Comparison of ENCODE assay signal across 8 mouse cellular contexts in genomic region chr5:130145961-130146360, GRCm38 (mm10). TPM values are rescaled to one million over a fixed set of nuclear protein-coding genes. Genes with fewer than 3 reads are reported as not detected.
A peak's percentile ranks its signal among the peaks of the same experiment; 100 is the strongest.
DNase-seq lines count a peak whose midpoint lies in the region; ATAC-seq and TF ChIP-seq lines count a peak whose summit lies in the region.

No protein-coding gene starts in this region.

- no peak overlapping the region for H3K9ac ChIP-seq in neural tube, embryonic 12.5 days
- H3K9ac ChIP-seq in limb, embryonic 14.5 days (ENCODE audit: low read depth, low read length, severe bottlenecking) = peak overlapping the region; percentile 16; the same call in 1 of the 2 replicates
- no peak overlapping the region for H3K9ac ChIP-seq in kidney, embryonic 14.5 days (ENCODE audit: low read depth, low read length)

- peaks cover 51% of the 10 kb centered on the region for H3K4me1 ChIP-seq in erythroblast, embryonic 14.5 days (ENCODE audit: control insufficient read depth)
- H3K4me1 ChIP-seq in neural tube, embryonic 12.5 days = peaks cover 9% of the 10 kb centered on the region; the same call in 1 of the 2 replicates
- peaks cover 14% of the 10 kb centered on the region for H3K4me1 ChIP-seq in limb, embryonic 14.5 days (ENCODE audit: control insufficient read depth, insufficient read depth, low read length)
- peaks cover 9% of the 10 kb centered on the region; the same call in 1 of the 2 replicates for H3K4me1 ChIP-seq in kidney, embryonic 14.5 days (ENCODE audit: control insufficient read depth, insufficient read depth, low read length)

- H3K27me3 ChIP-seq in erythroblast, embryonic 14.5 days (ENCODE audit: control insufficient read depth) = no peaks in the 10 kb centered on the region
- H3K27me3 ChIP-seq in neural tube, embryonic 12.5 days (replicated peaks) = no peaks in the 10 kb centered on the region
- H3K27me3 ChIP-seq in limb, embryonic 14.5 days (ENCODE audit: control insufficient read depth, insufficient read depth, low read length) = no peaks in the 10 kb centered on the region
- no peaks in the 10 kb centered on the region for H3K27me3 ChIP-seq in kidney, embryonic 14.5 days (ENCODE audit: control insufficient read depth, insufficient read depth, low read length)

- ATAC-seq in erythroblast, adult 5-6 weeks (replicated peaks; ENCODE audit: low FRiP score, poor library complexity, severe bottlenecking) = no peak
- ATAC-seq in neural tube, embryonic 12.5 days (ENCODE audit: low FRiP score, low read depth) = no peak
- ATAC-seq in limb, embryonic 14.5 days (ENCODE audit: low FRiP score, low read depth) = no peak
- ATAC-seq in kidney, embryonic 14.5 days (ENCODE audit: low FRiP score, low TSS enrichment) = no peak

- TF ChIP-seq POLR2A in limb, embryonic 14.5 days (IDR thresholded peaks at IDR 0.05; ENCODE audit: borderline replicate concordance, extremely low read depth, insufficient read depth, insufficient read length) = no peak

- H3K4me3 ChIP-seq in erythroblast, embryonic 14.5 days (replicated peaks) = peak overlapping the region; percentile 74
- no peak overlapping the region for H3K4me3 ChIP-seq in neural tube, embryonic 12.5 days
- H3K4me3 ChIP-seq in limb, embryonic 14.5 days (replicated peaks; ENCODE audit: low read length) = 0 out of 2 replicates have a peak overlapping the region, but pooled peaks have one; percentile 65
- no peak overlapping the region for H3K4me3 ChIP-seq in kidney, embryonic 14.5 days (ENCODE audit: low read length)

- H3K9me3 ChIP-seq in erythroblast, embryonic 14.5 days (ENCODE audit: control insufficient read depth, low read length) = no peaks in the 10 kb centered on the region
- no peaks in the 10 kb centered on the region for H3K9me3 ChIP-seq in neural tube, embryonic 12.5 days
- H3K9me3 ChIP-seq in limb, embryonic 14.5 days (ENCODE audit: control insufficient read depth, low read length) = no peaks in the 10 kb centered on the region
- no peaks in the 10 kb centered on the region for H3K9me3 ChIP-seq in kidney, embryonic 14.5 days (ENCODE audit: control insufficient read depth, low read length)

- 90% methylated on average over 8 of the region's 8 CpGs for WGBS in neural tube, embryonic 12.5 days
- WGBS in limb, embryonic 14.5 days = 88% methylated on average over 8 of the region's 8 CpGs
- WGBS in kidney, embryonic 14.5 days = 78% methylated on average over 8 of the region's 8 CpGs

- peaks cover 41% of the 10 kb centered on the region for H3K36me3 ChIP-seq in erythroblast, embryonic 14.5 days (ENCODE audit: control insufficient read depth)
- peaks cover 6% of the 10 kb centered on the region; the same call in 1 of the 2 replicates for H3K36me3 ChIP-seq in neural tube, embryonic 12.5 days
- 0 out of 2 replicates have a peak, but pooled peaks cover 7% of the 10 kb centered on the region for H3K36me3 ChIP-seq in limb, embryonic 14.5 days (ENCODE audit: control insufficient read depth, insufficient read depth, low read length)
- no peaks in the 10 kb centered on the region for H3K36me3 ChIP-seq in kidney, embryonic 14.5 days (ENCODE audit: control insufficient read depth, insufficient read depth, low read length)

- H3K4me2 ChIP-seq in neural tube, embryonic 12.5 days (replicated peaks) = peak overlapping the region; percentile 91
- H3K4me2 ChIP-seq in limb, embryonic 14.5 days (replicated peaks; ENCODE audit: low read depth, low read length, severe bottlenecking) = peak overlapping the region; percentile 91; the same call in 1 of the 2 replicates
- H3K4me2 ChIP-seq in kidney, embryonic 14.5 days (replicated peaks; ENCODE audit: low read depth, low read length) = no peak overlapping the region

- H3K27ac ChIP-seq in neural tube, embryonic 12.5 days = no peak overlapping the region
- H3K27ac ChIP-seq in limb, embryonic 14.5 days (replicated peaks; ENCODE audit: low read depth, low read length) = no peak overlapping the region
- no peak overlapping the region for H3K27ac ChIP-seq in kidney, embryonic 14.5 days (ENCODE audit: low read depth, low read length)

- no peak for DNase-seq in neural tube, embryonic 10.5 days (ENCODE audit: extremely low spot score, low spot score)
- no peak for DNase-seq in limb, embryonic 14.5 days (ENCODE audit: low spot score)
- peak; percentile 41 for DNase-seq in telencephalon, adult 2 months (ENCODE audit: low read depth, low spot score)
- no peak for DNase-seq in cerebellum, adult 9-11 months

RNA-seq across cellular contexts. Expression of gene Kctd7, which starts 1.3 kb away (rescaled TPM):
- polyA plus RNA-seq in erythroblast, embryonic 14.5 days (2012) = 1.4 and 2.1 TPM in 2 replicates
- 0.96 and 2.3 TPM in 2 replicates for total RNA-seq in erythroblast, adult 5-6 weeks (2015; ENCODE audit: low replicate concordance)
- total RNA-seq in erythroblast, adult 5-6 weeks (2017; ENCODE audit: low replicate concordance) = 1.3 and 2.0 TPM in 2 replicates
- 12.2 and 12.6 TPM in 2 replicates for polyA plus RNA-seq in neural tube, embryonic 12.5 days (2016; fragmentation: Nextera tagmentation; extraction: Ambion mirVana)
- 5.5 and 7.7 TPM in 2 replicates for polyA plus RNA-seq in limb, embryonic 14.5 days (2012; rRNA removed)
- 6.1 and 6.2 TPM in 2 replicates for polyA plus RNA-seq in limb, embryonic 14.5 days (2014; fragmentation: Nextera tagmentation; extraction: Ambion mirVana)
- polyA plus RNA-seq in kidney, embryonic 14.5 days (2014; fragmentation: Nextera tagmentation; extraction: Ambion mirVana) = 2.2 and 4.3 TPM in 2 replicates

RNA-seq across cellular contexts. Expression of gene Rabgef1, which starts 25.6 kb away (rescaled TPM):
- 4.2 and 4.7 TPM in 2 replicates for polyA plus RNA-seq in erythroblast, embryonic 14.5 days (2012)
- 15.7 and 43.2 TPM in 2 replicates for total RNA-seq in erythroblast, adult 5-6 weeks (2015; ENCODE audit: low replicate concordance)
- total RNA-seq in erythroblast, adult 5-6 weeks (2017; ENCODE audit: low replicate concordance) = 40.7 and 47.1 TPM in 2 replicates
- polyA plus RNA-seq in neural tube, embryonic 12.5 days (2016; fragmentation: Nextera tagmentation; extraction: Ambion mirVana) = 34.3 and 35.2 TPM in 2 replicates
- polyA plus RNA-seq in limb, embryonic 14.5 days (2012; rRNA removed) = 20.2 and 21.7 TPM in 2 replicates
- 19.4 and 24.2 TPM in 2 replicates for polyA plus RNA-seq in limb, embryonic 14.5 days (2014; fragmentation: Nextera tagmentation; extraction: Ambion mirVana)
- polyA plus RNA-seq in kidney, embryonic 14.5 days (2014; fragmentation: Nextera tagmentation; extraction: Ambion mirVana) = 21.0 and 26.7 TPM in 2 replicates

Comparison
In these comparisons a context has a peak if more than half of its experiments do, and no peak if none do; other contexts are left out.
1. H3K4me3 ChIP-seq: peak in erythroblast, embryonic 14.5 days (single experiment) and limb, embryonic 14.5 days (single experiment); none in neural tube, embryonic 12.5 days (single experiment) and kidney, embryonic 14.5 days (single experiment).